Mouse (Mus musculus) MEL (cell line): ENCODE results near the gene Pmm1. TPM values are rescaled to one million over a fixed set of nuclear protein-coding genes. Genes with fewer than 3 reads are reported as not detected.
A peak's percentile ranks its signal among the peaks of the same experiment; 100 is the strongest.

Source experiments
- DNase-seq: peaks from one replicate; pipeline ENCODE4 v3.0.0; 2011; ENCODE audit warnings: low read depth, low spot score
- H3K27ac ChIP-seq: 2 replicates; pipeline ENCODE4 v1.5.1; 2012; ENCODE audit warnings: low read depth, mild to moderate bottlenecking, control low read depth, low read length, moderate library complexity; ENCODE audit not compliant: control insufficient read depth
- H3K27me3 ChIP-seq, 2 experiments: fragments of 150-350 bp in 1 of 2; sonication (generic) in 1 of 2; 2 replicates each; pipeline ENCODE4 v1.6.1; 2012; ENCODE audit warnings: low read length in 2 of 2, mild to moderate bottlenecking in 2 of 2, improper control_type of control experiment in 1 of 2, moderate library complexity in 1 of 2; ENCODE audit not compliant: insufficient read depth in 2 of 2, control insufficient read depth in 1 of 2
- H3K36me3 ChIP-seq, 2 experiments: 2 replicates each; pipeline ENCODE4 v1.6.1; 2012 to 2014; ENCODE audit warnings: low read length in 2 of 2, improper control_type of control experiment in 1 of 2, inconsistent platforms in 1 of 2, mild to moderate bottlenecking in 1 of 2; ENCODE audit not compliant: insufficient read depth in 2 of 2, control insufficient read depth in 1 of 2
- H3K4me1 ChIP-seq, 2 experiments: fragments of 150-350 bp in 1 of 2; sonication (generic) in 1 of 2; 2 replicates each; pipeline ENCODE4 v1.6.1; 2012; ENCODE audit warnings: low read length in 2 of 2, improper control_type of control experiment in 1 of 2, mild to moderate bottlenecking in 1 of 2; ENCODE audit not compliant: insufficient read depth in 2 of 2, control insufficient read depth in 1 of 2
- H3K4me3 ChIP-seq, 2 experiments: fragments of 150-350 bp in 1 of 2; sonication (generic) in 1 of 2; 2 replicates each; pipeline ENCODE4 v1.5.1; 2012; ENCODE audit warnings: low read depth in 2 of 2, low read length in 2 of 2, mild to moderate bottlenecking in 2 of 2, moderate library complexity in 2 of 2, control low read depth in 1 of 2, improper control_type of control experiment in 1 of 2; ENCODE audit not compliant: control insufficient read depth in 1 of 2, insufficient read depth in 1 of 2
- H3K79me2 ChIP-seq: 2 replicates; pipeline ENCODE4 v1.6.1; 2012; ENCODE audit warnings: mild to moderate bottlenecking, low read length, moderate library complexity; ENCODE audit not compliant: control insufficient read depth, poor library complexity, insufficient read depth
- H3K9ac ChIP-seq: 2 replicates; pipeline ENCODE4 v1.6.1; 2012; ENCODE audit warnings: low read depth, mild to moderate bottlenecking, control low read depth, low read length, moderate library complexity; ENCODE audit not compliant: control insufficient read depth, poor library complexity, severe bottlenecking
- H3K9me3 ChIP-seq: fragments of 150-350 bp; sonication (generic); replicated peaks from 2 replicates; pipeline ENCODE4 v1.6.1; 2012; ENCODE audit warnings: mild to moderate bottlenecking, low read length, improper control_type of control experiment, moderate library complexity; ENCODE audit not compliant: insufficient read depth
- EP300 ChIP-seq, 2 experiments: IDR thresholded peaks; 2 replicates each; pipeline ENCODE4 v1.6.1; 2011; ENCODE audit warnings: improper control_type of control experiment in 2 of 2, low read length in 2 of 2, low read depth in 1 of 2, mild to moderate bottlenecking in 1 of 2
- GATA1 ChIP-seq: IDR thresholded peaks from 2 replicates; pipeline ENCODE4 v1.6.1; 2011; ENCODE audit warnings: low read depth, low read length, improper control_type of control experiment
- MAX ChIP-seq: IDR thresholded peaks from 2 replicates; pipeline ENCODE4 v1.6.1; 2011; ENCODE audit warnings: low read length, improper control_type of control experiment
- MXI1 ChIP-seq: IDR thresholded peaks from 2 replicates; pipeline ENCODE4 v1.6.1; 2011; ENCODE audit warnings: mild to moderate bottlenecking, low read depth, low read length, improper control_type of control experiment
- MYB ChIP-seq: IDR thresholded peaks from 2 replicates; pipeline ENCODE4 v1.6.1; 2011; ENCODE audit warnings: mild to moderate bottlenecking, low read depth, low read length, improper control_type of control experiment
- MYC ChIP-seq: IDR thresholded peaks from 2 replicates; pipeline ENCODE4 v1.6.1; 2011; ENCODE audit warnings: low read depth, mild to moderate bottlenecking, low read length, improper control_type of control experiment, moderate library complexity
- NRF1 ChIP-seq: IDR thresholded peaks from 2 replicates; pipeline ENCODE4 v1.6.1; 2014; ENCODE audit warnings: low read depth, mild to moderate bottlenecking, inconsistent platforms, low read length, improper control_type of control experiment, moderate library complexity; ENCODE audit not compliant: poor library complexity, insufficient read depth, severe bottlenecking
- POLR2A ChIP-seq, 2 experiments: IDR thresholded peaks; 2 replicates each; pipeline ENCODE4 v1.6.1; 2011 to 2012; ENCODE audit warnings: low read length in 2 of 2, mild to moderate bottlenecking in 2 of 2, control low read depth in 1 of 2, improper control_type of control experiment in 1 of 2, low read depth in 1 of 2, moderate library complexity in 1 of 2; ENCODE audit not compliant: control insufficient read depth in 1 of 2, insufficient read depth in 1 of 2, poor library complexity in 1 of 2
- POLR2AphosphoS2 ChIP-seq: IDR thresholded peaks from 2 replicates; pipeline ENCODE4 v1.6.1; 2011; ENCODE audit warnings: low read length, improper control_type of control experiment
- RCOR1 ChIP-seq: IDR thresholded peaks from 2 replicates; pipeline ENCODE4 v1.6.1; 2012; ENCODE audit warnings: low read depth, mild to moderate bottlenecking, inconsistent platforms, low read length, improper control_type of control experiment
- SIN3A ChIP-seq: IDR thresholded peaks from 2 replicates; pipeline ENCODE4 v1.6.1; 2012; ENCODE audit warnings: low read length, improper control_type of control experiment, inconsistent platforms
- SMC3 ChIP-seq: IDR thresholded peaks from 2 replicates; pipeline ENCODE4 v1.6.1; 2011; ENCODE audit warnings: low read depth, low read length, improper control_type of control experiment
- TBP ChIP-seq: IDR thresholded peaks from 2 replicates; pipeline ENCODE4 v1.8.0; 2011; ENCODE audit warnings: low read depth, low read length, improper control_type of control experiment
- TCF12 ChIP-seq: IDR thresholded peaks from 2 replicates; pipeline ENCODE4 v1.6.1; 2014; ENCODE audit warnings: low read depth, mild to moderate bottlenecking, inconsistent platforms, low read length, improper control_type of control experiment, moderate library complexity
- UBTF ChIP-seq: IDR thresholded peaks from 2 replicates; pipeline ENCODE4 v1.6.1; 2012; ENCODE audit warnings: low read depth, mild to moderate bottlenecking, inconsistent platforms, low read length, improper control_type of control experiment, moderate library complexity, borderline replicate concordance; ENCODE audit not compliant: insufficient read depth
- ZNF384 ChIP-seq: IDR thresholded peaks from 2 replicates; pipeline ENCODE4 v1.6.1; 2012; ENCODE audit warnings: low read depth, mild to moderate bottlenecking, inconsistent platforms, low read length, improper control_type of control experiment
- polyA plus RNA-seq, 2 experiments: library from polyadenylated mRNA; stranded (reverse) in 1 of 2; unstranded in 1 of 2; fragments of >175 nt in 1 of 2; fragments of >200 nt in 1 of 2; gene quantifications; 2 replicates each; pipeline versions ENCODE4 v1.2.1 to v1.2.4; 2012; ENCODE audit warnings: low replicate concordance in 2 of 2, low read depth in 1 of 2; ENCODE audit not compliant: insufficient read length in 2 of 2, insufficient read depth in 1 of 2, missing spikeins in 1 of 2
- total RNA-seq: library from RNA; depleted of rRNA; stranded (reverse); fragments of 300-350 nt; gene quantifications from 2 replicates; pipeline ENCODE4 v1.2.3, GENCODE M21; 2012

Gene Pmm1
- total and polyA plus RNA-seq, 3 experiments, result 72.7 to 111 TPM; not detected in 1

DNA sequence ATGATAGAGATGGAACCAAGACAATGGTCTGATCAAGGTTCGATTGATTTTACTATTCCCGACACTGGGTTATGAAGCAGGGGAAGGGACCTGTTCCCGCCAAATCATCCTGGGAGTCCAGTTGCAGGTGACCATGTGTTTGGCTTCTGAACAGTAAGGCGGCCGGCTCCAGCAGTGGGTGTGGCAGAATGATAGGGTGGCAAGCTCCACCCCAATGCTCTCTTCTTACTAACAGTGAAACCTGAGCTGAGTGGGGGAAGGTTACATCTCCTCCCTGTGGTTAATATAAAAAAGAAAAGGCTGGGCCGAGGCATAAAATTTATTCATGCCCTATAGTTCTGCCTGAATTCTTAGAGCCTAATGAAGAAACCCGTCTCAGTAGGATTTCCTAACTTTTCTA, 8.4 kb upstream of the Pmm1 start:
- TF ChIP-seq MYC (0 out of 2 replicates have a peak, but pooled peaks have one; percentile 34), POLR2A (IDR thresholded peaks at IDR 0.05; ENCODE audit: control insufficient read depth in 1 of 2, insufficient read depth in 1 of 2, low read depth in 1 of 2, low read length in 2 of 2, poor library complexity in 1 of 2) (0 out of 4 replicates have a peak, but pooled peaks of 1 of the 2 experiments have one; percentile 34), MAX (peak; percentile 61; the same call in 1 of the 2 replicates), RCOR1 (no peak), EP300 (IDR thresholded peaks at IDR 0.05; ENCODE audit: low read depth in 1 of 2, low read length in 2 of 2) (peak in 1 of 2 experiments; percentile 20; a peak in 1 of 4 replicates), SIN3A (peak; percentile 55), TBP (no peak), GATA1 (0 out of 2 replicates have a peak, but pooled peaks have one; percentile 12), MXI1 (peak; percentile 67), TCF12 (0 out of 2 replicates have a peak, but pooled peaks have one; percentile 10)
- H3K79me2 ChIP-seq, result no peaks in the 10 kb centered on the region
- peaks cover 0 to 5% of the 10 kb centered on the region in 2 experiments; a peak in 1 of 4 replicates for H3K36me3 ChIP-seq
- H3K4me1 ChIP-seq, result peaks cover 0 to 6% of the 10 kb centered on the region in 2 experiments; a peak in 3 of 4 replicates
- H3K27ac ChIP-seq, result no peak overlapping the region
- H3K27me3 ChIP-seq, result no peaks in the 10 kb centered on the region
- peak overlapping the region; percentile 33; the same call in 1 of the 2 replicates for H3K9ac ChIP-seq
- H3K9me3 ChIP-seq, result no peaks in the 10 kb centered on the region
- peak overlapping the region; percentile 32 to 38; a peak in 3 of 4 replicates for H3K4me3 ChIP-seq
- DNase-seq, result peak; percentile 85

DNA sequence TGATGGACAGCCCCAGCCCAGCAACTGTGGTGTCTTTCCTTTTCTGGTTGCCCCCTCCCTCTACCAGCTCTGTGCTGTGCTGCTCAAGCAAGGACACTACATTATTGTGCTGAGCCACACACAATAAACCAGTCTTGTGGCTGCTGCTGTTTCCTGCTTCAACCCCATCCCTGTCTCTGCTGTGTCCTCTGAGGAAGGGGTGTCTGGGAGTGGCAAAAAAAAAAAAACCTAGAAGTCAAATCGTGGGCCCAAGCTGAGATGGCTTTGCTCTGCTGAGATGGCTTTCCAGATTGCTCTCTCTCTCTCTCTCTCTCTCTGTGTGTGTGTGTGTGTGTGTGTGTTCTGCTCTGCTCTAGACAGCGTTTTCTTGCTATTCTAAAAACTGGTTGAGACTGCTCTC, 7.7 kb upstream of the Pmm1 start:
- no peak for TF ChIP-seq RCOR1
- TF ChIP-seq MYC, result no peak
- no peak for TF ChIP-seq POLR2AphosphoS2
- no peak for TF ChIP-seq NRF1
- TF ChIP-seq MYB, result no peak
- H3K27ac ChIP-seq, result no peak overlapping the region
- peaks cover 0 to 5% of the 10 kb centered on the region in 2 experiments; a peak in 1 of 4 replicates for H3K36me3 ChIP-seq
- no peaks in the 10 kb centered on the region for H3K9me3 ChIP-seq
- H3K79me2 ChIP-seq, result no peaks in the 10 kb centered on the region
- no peak overlapping the region for H3K9ac ChIP-seq
- no peak for DNase-seq
- H3K4me1 ChIP-seq, result peaks cover 0 to 6% of the 10 kb centered on the region in 2 experiments; a peak in 3 of 4 replicates
- no peaks in the 10 kb centered on the region for H3K27me3 ChIP-seq
- H3K4me3 ChIP-seq, result no peak overlapping the region

- no peaks in the 10 kb centered on the region for H3K27me3 ChIP-seq
- no peak overlapping the region for H3K27ac ChIP-seq
- H3K9me3 ChIP-seq, result no peaks in the 10 kb centered on the region
- H3K4me3 ChIP-seq, result no peak overlapping the region
- H3K36me3 ChIP-seq, result peaks cover 0 to 5% of the 10 kb centered on the region in 2 experiments; a peak in 1 of 4 replicates
- H3K4me1 ChIP-seq, result peaks cover 0 to 6% of the 10 kb centered on the region in 2 experiments; a peak in 3 of 4 replicates
- no peak for TF ChIP-seq SMC3
- no peak for TF ChIP-seq ZNF384
- no peak for TF ChIP-seq UBTF
- TF ChIP-seq POLR2A (IDR thresholded peaks at IDR 0.05; ENCODE audit: control insufficient read depth in 1 of 2, insufficient read depth in 1 of 2, low read depth in 1 of 2, low read length in 2 of 2, poor library complexity in 1 of 2), result no peak
- TF ChIP-seq SIN3A, result no peak
- DNase-seq, result no peak
- H3K79me2 ChIP-seq, result no peaks in the 10 kb centered on the region
- no peak overlapping the region for H3K9ac ChIP-seq
Observed at GRCm38 (mm10) chr15:81967821-81968220, 7.1 kb upstream of the Pmm1 start.
